Mouse (Mus musculus): ENCODE data around the gene Scamp2. TPM values are rescaled to one million over a fixed set of nuclear protein-coding genes. Genes with fewer than 3 reads are reported as not detected.

Scamp2 gene
- polyA plus RNA-seq, 1 experiment from 2014 or later: 84.6 TPM

DNA sequence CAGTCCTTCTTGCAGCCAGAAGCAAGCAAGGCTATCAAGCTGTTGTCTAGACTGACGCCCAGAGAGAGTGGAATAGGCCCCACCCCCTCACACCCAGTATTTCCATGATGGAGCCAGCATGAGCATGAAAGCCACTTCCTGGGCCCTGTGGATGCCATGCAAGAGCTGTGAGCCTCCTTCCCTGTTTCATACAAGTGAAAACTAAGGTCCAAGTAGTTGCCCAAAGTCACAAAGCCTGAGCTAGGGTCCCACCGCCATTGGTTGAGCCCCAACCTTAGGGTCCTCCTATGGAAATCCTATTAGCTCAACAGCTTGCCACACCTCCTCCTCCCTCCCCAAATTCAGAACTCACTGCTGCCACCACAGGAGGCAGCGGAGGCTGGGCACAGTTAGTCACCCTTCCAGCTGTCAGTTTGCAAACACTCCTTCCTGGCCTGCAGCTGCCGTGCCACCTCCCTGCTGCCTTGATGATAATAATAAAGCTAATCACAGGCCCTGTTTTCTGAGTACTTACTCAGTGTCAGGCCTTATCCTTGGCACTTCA, 72.8 kb downstream of the Scamp2 start:
- Histone ChIP-seq H3K9ac (no peak overlapping the region), H3K4me3 (replicated peaks) (no peak overlapping the region), H3K27me3 (no peaks in the 10 kb centered on the region), H3K36me3 (peaks cover 41% of the 10 kb centered on the region), H3K27ac (replicated peaks) (no peak overlapping the region; the same call in 1 of the 2 replicates), H3K4me2 (replicated peaks) (no peak overlapping the region), H3K9me3 (replicated peaks) (no peaks in the 10 kb centered on the region), H3K4me1 (peaks cover 33% of the 10 kb centered on the region)
- ATAC-seq (ENCODE audit: insufficient number of reproducible peaks, low FRiP score, low TSS enrichment, low read depth): no peak
- 46% methylated on average over 4 of the region's 4 CpGs for WGBS

DNA sequence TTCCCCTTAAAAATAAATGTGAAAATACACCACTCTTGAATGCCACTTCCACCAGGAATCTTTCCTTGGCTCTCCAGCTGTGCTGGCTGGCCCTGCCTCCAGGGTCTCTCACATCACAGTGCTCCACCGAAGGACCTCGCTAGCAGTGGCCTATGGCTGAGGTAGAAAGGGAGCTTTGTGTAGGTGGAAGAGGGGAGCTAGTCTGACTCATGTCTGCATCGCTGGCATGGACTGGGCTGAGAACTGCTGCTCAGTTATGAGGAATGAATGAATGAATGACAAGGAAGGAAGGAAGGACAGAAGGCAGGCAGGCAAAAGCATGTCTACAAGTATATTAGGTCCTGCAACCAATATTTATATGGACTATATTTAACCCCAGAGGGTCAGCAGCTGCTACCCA, 76.5 kb downstream of the Scamp2 start:
- WGBS: 31% methylated on average over 3 of the region's 3 CpGs

DNA sequence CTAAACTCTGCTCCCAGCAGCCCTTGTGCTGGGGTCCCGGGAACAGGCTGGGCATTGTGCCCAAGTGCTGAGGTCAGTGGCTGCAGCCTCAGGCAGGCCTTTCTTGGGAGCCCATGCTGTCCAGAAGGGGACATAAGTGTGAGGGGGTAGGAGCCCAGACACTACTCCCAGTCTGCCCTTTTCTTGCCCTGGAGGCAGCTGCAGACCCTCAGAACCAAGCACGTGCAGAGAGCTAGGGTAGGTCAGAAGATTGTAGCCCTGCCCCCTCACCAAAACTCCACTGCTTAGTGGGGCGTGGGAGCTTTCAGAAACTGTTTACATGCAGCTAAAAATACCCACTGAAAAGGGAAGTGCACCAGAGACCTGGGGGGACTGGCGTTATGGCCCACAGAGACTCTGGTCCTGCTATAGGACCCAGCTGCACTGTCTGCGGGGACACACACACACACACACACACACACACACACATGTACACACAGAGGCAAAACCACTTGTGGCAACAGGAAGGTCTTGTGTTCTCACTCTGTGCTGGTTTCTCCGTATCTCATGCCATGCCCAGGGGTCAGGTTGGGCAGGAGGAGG, 77.1 kb downstream of the Scamp2 start:
- WGBS: 22% methylated on average over 6 of the region's 6 CpGs
- Histone ChIP-seq H3K4me3 (replicated peaks) (0 out of 2 replicates have a peak overlapping the region, but pooled peaks have one; percentile 0), H3K4me1 (peaks cover 75% of the 10 kb centered on the region), H3K27me3 (no peaks in the 10 kb centered on the region), H3K9ac (no peak overlapping the region), H3K9me3 (replicated peaks) (no peaks in the 10 kb centered on the region), H3K36me3 (0 out of 2 replicates have a peak, but pooled peaks cover 8% of the 10 kb centered on the region), H3K27ac (replicated peaks) (peak overlapping the region; percentile 92), H3K4me2 (replicated peaks) (peak overlapping the region; percentile 29)
- ATAC-seq (ENCODE audit: insufficient number of reproducible peaks, low FRiP score, low TSS enrichment, low read depth): 0 out of 2 replicates have a peak, but pooled peaks have one; percentile 16

More for the DNA sequence above, 76.5 kb downstream of the Scamp2 start:
- Histone ChIP-seq H3K27me3 (no peaks in the 10 kb centered on the region), H3K9me3 (replicated peaks) (no peaks in the 10 kb centered on the region), H3K4me3 (replicated peaks) (no peak overlapping the region), H3K4me1 (peaks cover 70% of the 10 kb centered on the region), H3K27ac (replicated peaks) (peak overlapping the region; percentile 92), H3K4me2 (replicated peaks) (peak overlapping the region; percentile 29; the same call in 1 of the 2 replicates), H3K9ac (no peak overlapping the region), H3K36me3 (peaks cover 10% of the 10 kb centered on the region; the same call in 1 of the 2 replicates)
- no peak for ATAC-seq (ENCODE audit: insufficient number of reproducible peaks, low FRiP score, low TSS enrichment, low read depth)

Other genes with a start within 250 kb of the Scamp2 start
- 26.1 and 28.1 TPM in 2 replicates for gene Ppcdc, start 120.8 kb upstream of the Scamp2 start, polyA plus RNA-seq (2015; fragmentation: Nextera tagmentation; extraction: Ambion mirVana)
- 16.3 and 16.5 TPM in 2 replicates for gene Scamp5, start 92.9 kb upstream of the Scamp2 start, polyA plus RNA-seq (2015; fragmentation: Nextera tagmentation; extraction: Ambion mirVana)
- gene Rpp25, start 56.9 kb upstream of the Scamp2 start, polyA plus RNA-seq (2015; fragmentation: Nextera tagmentation; extraction: Ambion mirVana): 0.68 and 0.89 TPM in 2 replicates
- 450 and 454 TPM in 2 replicates for gene Cox5a, start 39.7 kb upstream of the Scamp2 start, polyA plus RNA-seq (2015; fragmentation: Nextera tagmentation; extraction: Ambion mirVana)
- 27.3 and 28.2 TPM in 2 replicates for gene Fam219b, start 23.4 kb upstream of the Scamp2 start, polyA plus RNA-seq (2015; fragmentation: Nextera tagmentation; extraction: Ambion mirVana)
- gene Mpi, start 8.2 kb upstream of the Scamp2 start, polyA plus RNA-seq (2015; fragmentation: Nextera tagmentation; extraction: Ambion mirVana): 47.9 and 50.5 TPM in 2 replicates
- 22.7 and 28.5 TPM in 2 replicates for gene Ulk3, start 28.5 kb downstream of the Scamp2 start, polyA plus RNA-seq (2015; fragmentation: Nextera tagmentation; extraction: Ambion mirVana)
- not detected in 2 replicates for gene Cplx3, start 45.3 kb downstream of the Scamp2 start, polyA plus RNA-seq (2015; fragmentation: Nextera tagmentation; extraction: Ambion mirVana)
- not detected in 2 replicates for gene Lman1l, start 59.8 kb downstream of the Scamp2 start, polyA plus RNA-seq (2015; fragmentation: Nextera tagmentation; extraction: Ambion mirVana)
- gene Csk, start 92.7 kb downstream of the Scamp2 start, polyA plus RNA-seq (2015; fragmentation: Nextera tagmentation; extraction: Ambion mirVana): 35.9 and 36.1 TPM in 2 replicates
- not detected in 2 replicates for gene Cyp1a2, start 122.8 kb downstream of the Scamp2 start, polyA plus RNA-seq (2015; fragmentation: Nextera tagmentation; extraction: Ambion mirVana)
- 0.43 and 0.53 TPM in 2 replicates for gene Cyp1a1, start 127.0 kb downstream of the Scamp2 start, polyA plus RNA-seq (2015; fragmentation: Nextera tagmentation; extraction: Ambion mirVana)
- gene Edc3, start 147.6 kb downstream of the Scamp2 start, polyA plus RNA-seq (2015; fragmentation: Nextera tagmentation; extraction: Ambion mirVana): 32.4 and 33.2 TPM in 2 replicates
- gene Clk3, start 204.9 kb downstream of the Scamp2 start, polyA plus RNA-seq (2015; fragmentation: Nextera tagmentation; extraction: Ambion mirVana): 78.4 and 80.2 TPM in 2 replicates

Data from embryonic facial prominence, embryonic 15.5 days (tissue).